Mouse (Mus musculus): ENCODE measurements at regions not wholly inside any gene's neighbourhood (a gene's known extent, or its start where the extent isn't known, plus 50 kb on each side); places are given as distances from the start of the nearest gene placed in this dataset.

DNA sequence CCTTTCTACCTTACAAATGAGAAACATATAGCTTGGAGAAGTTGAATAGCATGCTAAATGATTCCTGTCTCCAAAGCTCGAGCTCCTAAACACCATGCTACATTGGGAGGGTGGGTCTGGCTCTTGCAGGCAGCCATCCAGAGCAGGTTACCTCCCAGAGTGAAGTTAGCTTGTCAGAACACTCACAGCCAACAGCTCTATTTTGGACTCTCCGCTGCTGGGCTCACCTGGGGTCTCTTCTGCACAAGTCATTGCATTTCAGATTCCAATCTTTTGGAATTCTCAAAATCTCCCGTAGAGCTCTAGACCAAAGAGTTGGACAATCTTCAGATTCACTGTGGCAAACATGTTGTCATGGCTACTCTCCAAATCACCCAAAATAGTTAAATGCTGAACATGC lies 142.0 kb upstream of the Hnrnpa3 start:
- H3K9ac ChIP-seq (ENCODE audit: control insufficient read depth, low read depth, low read length, poor library complexity, severe bottlenecking), result no peak overlapping the region
- H3K4me3 ChIP-seq (ENCODE audit: control insufficient read depth in 1 of 2, insufficient read depth in 1 of 2, low read depth in 2 of 2, low read length in 2 of 2), result no peak overlapping the region
- DNase-seq (ENCODE audit: low read depth, low spot score), result no peak
- H3K79me2 ChIP-seq (ENCODE audit: control insufficient read depth, insufficient read depth, low read length, poor library complexity), result no peaks in the 10 kb centered on the region
- no peaks in the 10 kb centered on the region for H3K36me3 ChIP-seq (ENCODE audit: control insufficient read depth in 1 of 2, insufficient read depth in 2 of 2, low read length in 2 of 2)
- H3K27ac ChIP-seq (ENCODE audit: control insufficient read depth, low read depth, low read length), result no peak overlapping the region
- H3K9me3 ChIP-seq (replicated peaks; ENCODE audit: insufficient read depth, low read length), result no peaks in the 10 kb centered on the region
- no peak for TF ChIP-seq E2F4 (IDR thresholded peaks at IDR 0.05; ENCODE audit: borderline replicate concordance, low read depth, low read length)
- TF ChIP-seq POLR2A (IDR thresholded peaks at IDR 0.05; ENCODE audit: control insufficient read depth in 1 of 2, insufficient read depth in 1 of 2, low read depth in 1 of 2, low read length in 2 of 2, poor library complexity in 1 of 2), result no peak
- no peak for TF ChIP-seq POLR2AphosphoS5 (IDR thresholded peaks at IDR 0.05; ENCODE audit: borderline replicate concordance, low read depth, low read length)
- TF ChIP-seq GATA1 (IDR thresholded peaks at IDR 0.05; ENCODE audit: low read depth, low read length), result no peak
- TF ChIP-seq USF1 (IDR thresholded peaks at IDR 0.05; ENCODE audit: low read depth, low read length), result no peak
- TF ChIP-seq MXI1 (IDR thresholded peaks at IDR 0.05; ENCODE audit: low read depth, low read length), result no peak
- no peak for TF ChIP-seq RCOR1 (IDR thresholded peaks at IDR 0.05; ENCODE audit: low read depth, low read length)
- TF ChIP-seq EP300 (IDR thresholded peaks at IDR 0.05; ENCODE audit: low read depth in 1 of 2, low read length in 2 of 2), result no peak
- TF ChIP-seq CTCF (IDR thresholded peaks at IDR 0.05 in 2 of 3, conservative IDR thresholded peaks at IDR 0.05 in 1 of 3; ENCODE audit: control insufficient read depth in 1 of 3, insufficient read depth in 1 of 3, low read depth in 2 of 3, low read length in 3 of 3, poor library complexity in 1 of 3, severe bottlenecking in 1 of 3), result no peak
- no peak for TF ChIP-seq TAL1 (IDR thresholded peaks at IDR 0.05; ENCODE audit: low read length)
- no peak for TF ChIP-seq SMC3 (IDR thresholded peaks at IDR 0.05; ENCODE audit: low read depth, low read length)
- TF ChIP-seq USF2 (IDR thresholded peaks at IDR 0.05; ENCODE audit: borderline replicate concordance in 1 of 2, insufficient read depth in 1 of 2, low read depth in 1 of 2, low read length in 2 of 2), result no peak
- TF ChIP-seq UBTF (IDR thresholded peaks at IDR 0.05; ENCODE audit: borderline replicate concordance, insufficient read depth, low read depth, low read length), result no peak
- no peaks in the 10 kb centered on the region for H3K4me1 ChIP-seq (ENCODE audit: control insufficient read depth in 1 of 2, insufficient read depth in 2 of 2, low read length in 2 of 2)
- H3K27me3 ChIP-seq (ENCODE audit: control insufficient read depth in 1 of 2, insufficient read depth in 2 of 2, low read length in 2 of 2), result peaks cover 0 to 19% of the 10 kb centered on the region in 2 experiments

GRCm38 (mm10) chr2:75518607-75519006 lies 140.5 kb upstream of the Hnrnpa3 start:
- TF ChIP-seq POLR2AphosphoS5 (IDR thresholded peaks at IDR 0.05; ENCODE audit: borderline replicate concordance, low read depth, low read length) (no peak), ZMIZ1 (IDR thresholded peaks at IDR 0.05; ENCODE audit: low read depth, low read length) (no peak), CTCF (IDR thresholded peaks at IDR 0.05 in 2 of 3, conservative IDR thresholded peaks at IDR 0.05 in 1 of 3; ENCODE audit: control insufficient read depth in 1 of 3, insufficient read depth in 1 of 3, low read depth in 2 of 3, low read length in 3 of 3, poor library complexity in 1 of 3, severe bottlenecking in 1 of 3) (no peak), ELF1 (IDR thresholded peaks at IDR 0.05; ENCODE audit: low read depth, low read length) (no peak), MXI1 (IDR thresholded peaks at IDR 0.05; ENCODE audit: low read depth, low read length) (no peak), NELFE (IDR thresholded peaks at IDR 0.05; ENCODE audit: low read depth, low read length) (no peak), JUND (IDR thresholded peaks at IDR 0.05; ENCODE audit: low read depth, low read length) (no peak), E2F4 (IDR thresholded peaks at IDR 0.05; ENCODE audit: borderline replicate concordance, low read depth, low read length) (no peak), RAD21 (IDR thresholded peaks at IDR 0.05; ENCODE audit: low read depth, low read length) (no peak)
- Histone ChIP-seq H3K36me3 (ENCODE audit: control insufficient read depth in 1 of 2, insufficient read depth in 2 of 2, low read length in 2 of 2) (no peaks in the 10 kb centered on the region), H3K4me3 (ENCODE audit: control insufficient read depth in 1 of 2, insufficient read depth in 1 of 2, low read depth in 2 of 2, low read length in 2 of 2) (no peak overlapping the region), H3K4me1 (ENCODE audit: control insufficient read depth in 1 of 2, insufficient read depth in 2 of 2, low read length in 2 of 2) (no peaks in the 10 kb centered on the region), H3K27ac (ENCODE audit: control insufficient read depth, low read depth, low read length) (no peak overlapping the region), H3K9me3 (replicated peaks; ENCODE audit: insufficient read depth, low read length) (no peaks in the 10 kb centered on the region), H3K27me3 (ENCODE audit: control insufficient read depth in 1 of 2, insufficient read depth in 2 of 2, low read length in 2 of 2) (peaks cover 0 to 14% of the 10 kb centered on the region in 2 experiments), H3K79me2 (ENCODE audit: control insufficient read depth, insufficient read depth, low read length, poor library complexity) (no peaks in the 10 kb centered on the region), H3K9ac (ENCODE audit: control insufficient read depth, low read depth, low read length, poor library complexity, severe bottlenecking) (no peak overlapping the region)
- DNase-seq (ENCODE audit: low read depth, low spot score), result no peak

Measured in MEL (cell line).